Mouse (Mus musculus) heart, embryonic 16.5 days (tissue): ENCODE data around the gene Pafah1b1. TPM values are rescaled to one million over a fixed set of nuclear protein-coding genes. Genes with fewer than 3 reads are reported as not detected.
A peak's percentile ranks its signal among the peaks of the same experiment; 100 is the strongest.

Experiments used
- ATAC-seq: fragments of 200-750 bp; cut with Nextera tagmentation; replicated peaks from 2 replicates; pipeline ENCODE4 v1.8.0; 2017; ENCODE audit warnings: moderate number of reproducible peaks; ENCODE audit not compliant: insufficient read depth, low FRiP score; ENCODE audit errors: extremely low read depth
- H3K27ac ChIP-seq: fragments of 300-500 bp; sonication (generic); 2 replicates; pipeline ENCODE4 v1.5.1; 2014; ENCODE audit warnings: mild to moderate bottlenecking, low read length, control low read depth, moderate library complexity
- H3K27me3 ChIP-seq: fragments of 300-500 bp; sonication (generic); 2 replicates; pipeline ENCODE4 v1.6.1; 2014; ENCODE audit warnings: low read length, mixed read lengths; ENCODE audit not compliant: control insufficient read depth, insufficient read depth
- H3K36me3 ChIP-seq: fragments of 300-500 bp; sonication (generic); 2 replicates; pipeline ENCODE4 v1.6.1; 2014; ENCODE audit not compliant: control insufficient read depth, insufficient read depth
- H3K4me1 ChIP-seq: fragments of 300-500 bp; sonication (generic); 2 replicates; pipeline ENCODE4 v1.6.1; 2014; ENCODE audit warnings: low read length, mixed read lengths; ENCODE audit not compliant: control insufficient read depth, insufficient read depth
- H3K4me2 ChIP-seq: fragments of 300-500 bp; sonication (generic); 2 replicates; pipeline ENCODE4 v1.6.1; 2014; ENCODE audit warnings: low read depth, mild to moderate bottlenecking, control low read depth, low read length
- H3K4me3 ChIP-seq: fragments of 300-500 bp; sonication (generic); 2 replicates; pipeline ENCODE4 v1.5.1; 2014; ENCODE audit warnings: mild to moderate bottlenecking, control low read depth, low read length
- H3K9ac ChIP-seq: fragments of 300-500 bp; sonication (generic); 2 replicates; pipeline ENCODE4 v1.6.1; 2014; ENCODE audit warnings: low read length, control low read depth
- H3K9me3 ChIP-seq: fragments of 300-500 bp; sonication (generic); replicated peaks from 2 replicates; pipeline ENCODE4 v1.6.1; 2016; ENCODE audit warnings: low read length; ENCODE audit not compliant: control insufficient read depth
- WGBS: fragments of 180-500 bp; shearing (Covaris S2); extraction: QIAGEN DNeasy Blood & Tissue Kit; methylation state at CpG from one replicate; pipeline ENCODE4 v1.1.7; 2014; 5-methylcytosine and 5-hydroxymethylcytosine counted together
- polyA plus RNA-seq: library from polyadenylated mRNA; unstranded; fragments of >200 nt; fragmentation: Nextera tagmentation; extraction: Ambion mirVana; gene quantifications from 2 replicates; pipeline ENCODE4 v1.2.1, GENCODE M21; 2015

Pafah1b1 gene
- polyA plus RNA-seq, 1 experiment from 2014 or later: 53.1 TPM

GRCm38 (mm10) chr11:74647966-74648365, 76.5 kb downstream of the Pafah1b1 start:
- Histone ChIP-seq H3K27me3 (no peaks in the 10 kb centered on the region), H3K9ac (no peak overlapping the region), H3K27ac (peak overlapping the region; percentile 88; the same call in 1 of the 2 replicates), H3K4me1 (peaks cover 30% of the 10 kb centered on the region), H3K4me3 (no peak overlapping the region), H3K4me2 (no peak overlapping the region), H3K9me3 (no peaks in the 10 kb centered on the region), H3K36me3 (no peaks in the 10 kb centered on the region)
- WGBS: 76% methylated on average over 1 of the region's 1 CpGs
- no peak for ATAC-seq

GRCm38 (mm10) chr11:74639628-74640027, 84.8 kb downstream of the Pafah1b1 start:
- Histone ChIP-seq H3K4me1 (peaks cover 18% of the 10 kb centered on the region), H3K4me3 (no peak overlapping the region), H3K27me3 (no peaks in the 10 kb centered on the region), H3K4me2 (no peak overlapping the region), H3K36me3 (no peaks in the 10 kb centered on the region), H3K27ac (no peak overlapping the region), H3K9me3 (no peaks in the 10 kb centered on the region), H3K9ac (no peak overlapping the region; the same call in 1 of the 2 replicates)
- WGBS: 45% methylated on average over 1 of the region's 1 CpGs
- no peak for ATAC-seq

GRCm38 (mm10) chr11:74638791-74639411, 85.6 kb downstream of the Pafah1b1 start:
- Histone ChIP-seq H3K27me3 (no peaks in the 10 kb centered on the region), H3K9ac (peak overlapping the region; percentile 90), H3K4me1 (peaks cover 18% of the 10 kb centered on the region), H3K4me2 (peak overlapping the region; percentile 91), H3K27ac (peak overlapping the region; percentile 95), H3K4me3 (peak overlapping the region; percentile 86), H3K9me3 (no peaks in the 10 kb centered on the region), H3K36me3 (no peaks in the 10 kb centered on the region)
- ATAC-seq: peak; percentile 7; the same call in 1 of the 2 replicates
- WGBS: 5% methylated on average over 9 of the region's 9 CpGs

GRCm38 (mm10) chr11:74637971-74638790, 86.3 kb downstream of the Pafah1b1 start:
- H3K4me1 ChIP-seq: peaks cover 18% of the 10 kb centered on the region
- under 1% methylated on average over 86 of the region's 86 CpGs for WGBS
- peak overlapping the region; percentile 95 for H3K27ac ChIP-seq
- peak overlapping the region; percentile 90 for H3K9ac ChIP-seq
- H3K4me3 ChIP-seq: peak overlapping the region; percentile 86
- peak; percentile 95 for ATAC-seq
- H3K9me3 ChIP-seq: no peaks in the 10 kb centered on the region
- no peaks in the 10 kb centered on the region for H3K27me3 ChIP-seq
- peak overlapping the region; percentile 91 for H3K4me2 ChIP-seq
- no peaks in the 10 kb centered on the region for H3K36me3 ChIP-seq

GRCm38 (mm10) chr11:74637486-74637885, 87.0 kb downstream of the Pafah1b1 start:
- Histone ChIP-seq H3K4me3 (peak overlapping the region; percentile 86), H3K9ac (peak overlapping the region; percentile 90), H3K4me1 (peaks cover 18% of the 10 kb centered on the region), H3K4me2 (peak overlapping the region; percentile 91), H3K9me3 (no peaks in the 10 kb centered on the region), H3K27me3 (no peaks in the 10 kb centered on the region), H3K36me3 (no peaks in the 10 kb centered on the region), H3K27ac (peak overlapping the region; percentile 95)
- whole genome bisulfite sequencing: 18% methylated on average over 8 of the region's 8 CpGs
- ATAC-seq: no peak

GRCm38 (mm10) chr11:74634490-74635275, 89.8 kb downstream of the Pafah1b1 start:
- H3K4me3 ChIP-seq: no peak overlapping the region
- H3K4me1 ChIP-seq: peaks cover 18% of the 10 kb centered on the region
- 66% methylated on average over 5 of the region's 5 CpGs for WGBS
- no peak overlapping the region for H3K9ac ChIP-seq
- no peak for ATAC-seq
- no peaks in the 10 kb centered on the region for H3K9me3 ChIP-seq
- H3K27ac ChIP-seq: no peak overlapping the region
- H3K36me3 ChIP-seq: no peaks in the 10 kb centered on the region
- H3K4me2 ChIP-seq: no peak overlapping the region
- no peaks in the 10 kb centered on the region for H3K27me3 ChIP-seq

GRCm38 (mm10) chr11:74631880-74632789, 92.3 kb downstream of the Pafah1b1 start:
- H3K9ac ChIP-seq: no peak overlapping the region
- H3K27ac ChIP-seq: no peak overlapping the region
- no peaks in the 10 kb centered on the region for H3K9me3 ChIP-seq
- WGBS: 52% methylated on average over 7 of the region's 7 CpGs
- H3K4me3 ChIP-seq: no peak overlapping the region
- H3K27me3 ChIP-seq: no peaks in the 10 kb centered on the region
- no peak for ATAC-seq
- no peak overlapping the region for H3K4me2 ChIP-seq
- peaks cover 1% of the 10 kb centered on the region; the same call in 1 of the 2 replicates for H3K4me1 ChIP-seq
- no peaks in the 10 kb centered on the region for H3K36me3 ChIP-seq

GRCm38 (mm10) chr11:74627481-74627880, 97.0 kb downstream of the Pafah1b1 start:
- no peaks in the 10 kb centered on the region for H3K27me3 ChIP-seq
- no peaks in the 10 kb centered on the region for H3K9me3 ChIP-seq
- no peak overlapping the region for H3K27ac ChIP-seq
- no peak overlapping the region for H3K9ac ChIP-seq
- no peaks in the 10 kb centered on the region for H3K36me3 ChIP-seq
- H3K4me3 ChIP-seq: no peak overlapping the region
- WGBS: 75% methylated on average over 3 of the region's 3 CpGs
- no peak overlapping the region for H3K4me2 ChIP-seq
- no peaks in the 10 kb centered on the region for H3K4me1 ChIP-seq
- no peak for ATAC-seq
